Mouse (Mus musculus): ENCODE measurements around the gene Sin3b. TPM values are rescaled to one million over a fixed set of nuclear protein-coding genes. Genes with fewer than 3 reads are reported as not detected.

The Sin3b gene
- total RNA-seq, 2 experiments from 2014 or later = 171 to 181 TPM

DNA sequence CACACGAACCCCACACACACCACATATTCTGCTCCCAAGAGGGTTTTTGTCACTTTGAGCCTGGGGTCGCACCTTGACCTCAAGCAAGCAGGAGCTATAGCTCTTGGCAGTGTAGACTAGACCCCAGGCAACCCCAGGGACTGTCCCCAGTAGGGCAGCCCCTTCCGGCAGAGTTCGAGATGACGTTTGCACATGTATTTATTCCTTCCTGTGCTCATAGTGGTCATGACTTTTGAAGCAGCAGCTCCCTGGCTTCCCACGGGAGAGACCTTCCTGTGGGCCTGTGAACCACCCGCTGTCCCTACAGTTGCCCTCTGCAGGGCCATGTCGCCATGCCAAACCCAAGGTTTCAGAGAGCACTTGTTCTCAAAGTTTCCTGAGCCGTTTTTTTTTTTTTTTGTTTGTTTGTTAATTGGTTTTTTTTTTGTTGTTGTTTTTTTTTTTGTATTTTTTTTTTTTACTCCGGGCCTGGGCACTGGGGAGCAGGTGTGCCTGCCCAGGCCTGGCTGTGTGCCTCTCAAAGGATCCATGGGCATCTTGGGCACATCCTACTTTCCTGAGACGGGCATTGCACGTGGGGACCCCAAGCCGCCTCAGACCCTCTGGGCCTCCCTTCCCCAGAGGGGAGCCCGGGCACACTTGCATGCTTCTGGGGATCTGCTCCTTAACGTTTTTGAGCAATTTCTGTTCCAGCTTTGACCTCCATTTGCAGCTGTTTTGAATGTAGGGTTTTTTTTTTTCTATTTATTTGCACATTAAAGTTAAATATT lies 34.5 kb downstream of the Sin3b start:
- TF ChIP-seq CTCF (conservative IDR thresholded peaks at IDR 0.05) = no peak
- Histone ChIP-seq H3K4me3 (no peak overlapping the region), H3K27ac (no peak overlapping the region)
- no peak for DNase-seq (ENCODE audit: low spot score in 2 of 2)

DNA sequence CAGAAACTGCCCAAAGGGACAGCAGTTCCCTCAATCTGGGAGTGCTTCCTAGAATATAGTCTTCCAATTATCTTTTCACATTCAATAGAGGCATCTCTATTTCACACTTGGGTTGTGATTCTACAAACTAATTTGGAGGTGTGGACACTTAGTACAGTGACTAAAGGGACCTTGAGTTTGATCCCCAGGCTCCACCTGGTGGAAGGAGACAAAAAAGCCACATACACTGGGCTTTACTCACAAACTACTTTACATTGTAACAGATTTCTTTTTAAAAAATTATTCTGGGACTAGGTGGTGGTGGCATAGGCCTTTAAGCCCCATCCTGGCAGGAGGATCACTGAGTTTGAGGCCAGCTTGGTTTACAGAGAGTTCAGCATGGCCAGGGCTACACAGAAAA lies 35.2 kb downstream of the Sin3b start:
- H3K27ac ChIP-seq = no peak overlapping the region
- no peak overlapping the region for H3K4me3 ChIP-seq
- DNase-seq (ENCODE audit: low spot score in 2 of 2) = no peak
- peak; percentile 53 for TF ChIP-seq CTCF (conservative IDR thresholded peaks at IDR 0.05)

DNA sequence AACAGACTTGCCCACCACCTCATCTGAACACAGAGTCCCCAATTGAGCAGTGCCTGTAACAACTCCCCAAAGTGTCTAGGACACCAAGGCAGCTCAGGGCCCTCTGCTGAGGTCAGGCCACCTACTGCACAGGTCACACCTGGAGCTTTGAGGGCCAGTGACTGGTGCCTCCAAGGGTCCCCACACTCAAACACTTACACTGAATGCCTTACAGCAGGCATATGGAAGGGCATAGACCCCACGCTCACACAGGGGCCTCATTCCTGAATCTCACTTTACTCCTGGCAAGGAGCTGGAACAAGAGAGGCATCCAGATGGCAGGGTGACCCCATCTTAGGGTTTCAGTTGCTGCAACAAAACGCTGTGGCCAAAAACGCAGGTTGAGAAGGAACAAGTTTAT lies 37.1 kb downstream of the Sin3b start:
- DNase-seq (ENCODE audit: low spot score in 2 of 2) = no peak
- Histone ChIP-seq H3K27ac (no peak overlapping the region), H3K4me3 (no peak overlapping the region)
- no peak for TF ChIP-seq CTCF (conservative IDR thresholded peaks at IDR 0.05)

DNA sequence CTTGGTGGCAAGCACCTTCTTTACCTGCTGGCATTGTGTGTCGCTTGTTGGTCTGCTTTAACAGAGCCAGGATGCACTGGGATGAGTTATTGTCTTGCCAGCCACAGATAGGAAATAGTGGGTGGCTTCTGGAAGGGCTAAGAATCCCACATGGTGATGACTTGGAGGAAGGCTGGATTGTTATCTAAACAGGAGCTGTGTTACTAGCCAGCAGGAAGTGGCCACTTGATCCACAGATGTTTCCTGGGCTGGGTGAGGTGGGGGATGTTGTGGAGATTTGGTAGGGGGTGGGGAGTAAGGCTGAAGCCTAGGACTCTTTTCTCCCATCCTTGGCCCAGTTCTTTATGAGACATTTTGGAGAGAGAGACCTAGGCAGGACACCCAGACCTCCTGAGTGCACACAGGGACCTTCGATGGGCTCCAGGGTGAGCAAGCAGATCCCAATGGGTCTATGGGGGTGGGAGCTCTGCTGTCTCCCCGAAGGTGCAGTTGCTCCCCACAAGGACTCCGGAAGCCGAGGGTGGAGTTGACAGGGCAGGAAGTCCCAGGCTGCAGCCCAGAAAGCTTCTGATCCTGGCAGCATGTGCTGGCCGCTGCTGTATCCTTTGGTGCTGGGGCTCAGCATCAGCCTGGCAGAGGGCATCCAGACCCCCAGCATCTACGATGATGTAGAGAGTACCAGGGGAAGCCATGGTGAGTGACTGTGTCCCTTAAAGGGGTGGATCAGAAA lies 38.4 kb downstream of the Sin3b start, which contains the start of gene F2rl3:
Gene F2rl3, plus strand, starts transcription at position 559 of the 730 bp plus-strand sequence.
- TF ChIP-seq CTCF (conservative IDR thresholded peaks at IDR 0.05) = no peak
- no peak within 1 kb of the TSS for H3K4me3 ChIP-seq
- DNase-seq (ENCODE audit: low spot score in 2 of 2) = no peak
- H3K27ac ChIP-seq = no peak within 1 kb of the TSS

DNA sequence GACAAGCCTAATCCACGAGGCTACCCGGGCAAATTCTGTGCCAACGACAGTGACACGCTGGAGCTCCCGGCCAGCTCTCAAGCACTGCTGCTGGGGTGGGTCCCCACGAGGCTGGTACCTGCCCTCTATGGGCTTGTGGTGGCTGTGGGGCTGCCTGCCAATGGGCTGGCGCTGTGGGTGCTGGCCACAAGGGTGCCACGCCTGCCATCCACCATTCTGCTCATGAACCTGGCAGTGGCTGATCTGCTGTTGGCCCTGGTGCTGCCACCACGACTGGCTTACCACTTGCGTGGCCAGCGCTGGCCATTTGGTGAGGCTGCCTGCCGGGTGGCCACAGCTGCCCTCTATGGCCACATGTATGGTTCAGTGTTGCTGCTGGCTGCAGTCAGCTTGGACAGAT lies 39.2 kb downstream of the Sin3b start:
- no peak overlapping the region for H3K4me3 ChIP-seq
- no peak overlapping the region for H3K27ac ChIP-seq
- DNase-seq (ENCODE audit: low spot score in 2 of 2) = no peak
- no peak for TF ChIP-seq CTCF (conservative IDR thresholded peaks at IDR 0.05)

DNA sequence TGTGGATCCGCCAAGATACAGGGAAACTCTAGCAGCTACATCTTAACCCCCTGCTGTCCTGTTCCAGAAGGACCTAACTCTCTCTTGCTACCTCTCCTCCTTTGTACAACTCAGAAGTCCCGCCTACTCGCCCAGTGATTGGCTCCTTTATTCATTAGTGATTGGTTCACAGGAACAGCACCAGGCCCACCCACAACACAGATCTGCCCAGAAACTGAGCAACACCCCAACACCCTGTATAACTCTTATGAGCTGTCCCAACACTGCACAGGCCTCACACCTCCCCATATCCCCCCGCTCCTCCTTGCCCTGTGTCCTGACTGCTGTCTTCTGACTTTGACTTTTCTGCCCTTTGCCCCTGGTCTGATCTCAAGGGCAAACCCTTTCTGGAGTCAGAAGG lies 42.6 kb downstream of the Sin3b start:
- TF ChIP-seq CTCF (conservative IDR thresholded peaks at IDR 0.05) = no peak
- Histone ChIP-seq H3K4me3 (no peak overlapping the region), H3K27ac (no peak overlapping the region)
- no peak for DNase-seq (ENCODE audit: low spot score in 2 of 2)

DNA sequence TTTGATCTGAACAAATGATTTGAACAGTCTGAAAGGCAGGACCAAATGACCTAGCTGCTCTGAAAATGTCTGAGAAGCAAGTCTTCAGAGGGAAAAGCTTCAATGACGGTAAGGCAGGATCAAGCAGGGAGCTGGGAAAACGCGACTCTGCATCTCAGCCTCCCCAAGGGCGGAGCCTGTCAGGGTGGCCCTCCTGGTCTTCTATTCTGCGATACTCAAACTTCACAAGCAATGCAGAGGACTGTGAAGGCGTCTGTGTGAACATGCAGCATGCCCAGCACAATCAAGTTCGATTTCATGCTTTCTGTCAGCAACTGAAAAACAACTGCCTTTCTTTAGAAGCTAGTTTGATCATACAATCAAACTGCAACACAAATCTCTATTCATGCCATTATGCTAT lies 43.7 kb downstream of the Sin3b start:
- Histone ChIP-seq H3K4me3 (no peak overlapping the region), H3K27ac (no peak overlapping the region)
- TF ChIP-seq CTCF (conservative IDR thresholded peaks at IDR 0.05) = no peak
- no peak for DNase-seq (ENCODE audit: low spot score in 2 of 2)

DNA sequence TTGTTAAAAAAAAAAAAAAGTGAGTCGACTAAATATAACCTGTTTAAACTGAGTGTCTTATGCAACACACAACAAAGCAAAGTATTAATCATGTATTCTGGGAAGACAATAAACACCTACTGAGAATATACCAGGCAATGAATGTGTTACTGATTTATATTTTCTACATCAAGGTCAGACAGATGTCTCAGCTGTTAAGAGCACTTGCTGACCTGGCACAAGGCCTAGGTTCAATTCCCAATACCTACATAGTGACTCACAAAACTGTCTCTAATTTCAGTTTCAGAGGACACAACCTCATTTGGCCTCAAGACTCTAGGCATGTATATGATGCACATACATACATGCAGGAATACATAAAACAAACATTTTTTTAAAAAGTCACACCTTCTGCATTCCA lies 54.7 kb downstream of the Sin3b start:
- DNase-seq (ENCODE audit: low spot score in 2 of 2) = no peak
- Histone ChIP-seq H3K27ac (no peak overlapping the region), H3K4me3 (no peak overlapping the region)
- TF ChIP-seq CTCF (conservative IDR thresholded peaks at IDR 0.05) = no peak

DNA sequence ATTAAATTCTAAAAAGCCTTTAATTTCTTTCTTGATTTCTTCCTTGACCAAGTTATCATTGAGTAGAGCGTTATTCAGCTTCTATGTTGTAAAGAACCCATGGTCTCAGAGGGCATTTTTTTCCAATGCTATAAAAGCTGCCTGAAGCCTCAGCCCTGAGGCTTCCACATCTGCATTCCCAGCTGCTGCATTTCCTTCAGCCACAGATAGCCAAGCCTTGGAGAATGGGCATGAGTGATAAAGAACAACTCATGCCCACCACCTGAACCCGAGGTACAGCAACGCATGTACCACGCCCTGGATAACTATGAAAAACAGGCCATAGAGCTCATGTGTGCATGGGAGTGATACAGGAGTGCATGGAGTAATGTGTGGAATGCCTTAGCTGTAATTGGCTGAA lies 57.6 kb downstream of the Sin3b start:
- DNase-seq (ENCODE audit: low spot score in 2 of 2) = no peak
- Histone ChIP-seq H3K4me3 (no peak overlapping the region), H3K27ac (no peak overlapping the region)
- TF ChIP-seq CTCF (conservative IDR thresholded peaks at IDR 0.05) = no peak

DNA sequence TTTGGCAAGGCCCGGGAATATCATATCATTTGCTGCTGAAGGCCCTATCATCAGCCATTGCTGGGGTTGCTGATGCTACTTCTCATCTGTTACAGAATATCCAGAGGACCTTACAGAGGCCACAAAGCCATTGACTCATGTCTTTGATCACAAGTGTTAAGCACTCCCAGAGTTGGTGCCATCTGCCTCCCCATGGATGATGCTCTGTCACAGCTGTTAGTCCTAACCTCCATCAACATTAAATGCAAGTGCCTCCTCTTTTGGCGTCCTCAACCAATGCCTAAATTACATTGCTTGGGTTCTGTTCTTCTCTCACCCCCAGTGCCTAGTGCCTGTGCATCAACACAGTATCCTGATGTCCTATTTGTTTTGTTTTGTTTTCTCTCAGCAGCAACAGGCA lies 78.5 kb downstream of the Sin3b start:
- Histone ChIP-seq H3K4me3 (no peak overlapping the region), H3K27ac (no peak overlapping the region)
- DNase-seq (ENCODE audit: low spot score in 2 of 2) = no peak
- TF ChIP-seq CTCF (conservative IDR thresholded peaks at IDR 0.05) = no peak

Small RNAs within 50 kb of the gene (microRNA-seq; reads per million reads assigned to microRNA genes)
- 0 reads per million in 2 experiments for gene Gm26237

Other genes with a start within 250 kb of the Sin3b start
- 10 to 100 TPM; 83.1 TPM for gene Cherp, start 248.1 kb upstream of the Sin3b start, total RNA-seq (2021)
- 10 to 100 TPM; 45.2 to 48.2 TPM for gene Slc35e1, start 230.7 kb upstream of the Sin3b start, total RNA-seq (2021)
- gene Med26, start 175.0 kb upstream of the Sin3b start, total RNA-seq (2021) = 10 to 100 TPM; 10.5 to 10.6 TPM
- 100 to 1,000 TPM; 103 to 104 TPM for gene Smim7, start 152.2 kb upstream of the Sin3b start, total RNA-seq (2021)
- gene Tmem38a, start 151.2 kb upstream of the Sin3b start, total RNA-seq (2021) = 100 to 1,000 TPM; 115 to 120 TPM
- gene Nwd1, start 76.6 kb upstream of the Sin3b start, total RNA-seq (2021) = 10 to 100 TPM; 51.1 to 52.1 TPM
- gene F2rl3, start 38.6 kb downstream of the Sin3b start, total RNA-seq (2021) = under 1 TPM; 0.31 to 0.32 TPM